Mouse (Mus musculus) MEL (cell line): ENCODE measurements around the gene Il17rb.

Source experiments
- EP300 ChIP-seq, 2 experiments: IDR thresholded peaks; 2 replicates each; pipeline ENCODE4 v1.6.1; 2011; ENCODE audit warnings: improper control_type of control experiment in 2 of 2, low read length in 2 of 2, low read depth in 1 of 2, mild to moderate bottlenecking in 1 of 2
- MAFK ChIP-seq: IDR thresholded peaks from 2 replicates; pipeline ENCODE4 v1.6.1; 2011; ENCODE audit warnings: low read depth, mild to moderate bottlenecking, low read length, improper control_type of control experiment, borderline replicate concordance
- ZNF384 ChIP-seq: IDR thresholded peaks from 2 replicates; pipeline ENCODE4 v1.6.1; 2012; ENCODE audit warnings: low read depth, mild to moderate bottlenecking, inconsistent platforms, low read length, improper control_type of control experiment

DNA sequence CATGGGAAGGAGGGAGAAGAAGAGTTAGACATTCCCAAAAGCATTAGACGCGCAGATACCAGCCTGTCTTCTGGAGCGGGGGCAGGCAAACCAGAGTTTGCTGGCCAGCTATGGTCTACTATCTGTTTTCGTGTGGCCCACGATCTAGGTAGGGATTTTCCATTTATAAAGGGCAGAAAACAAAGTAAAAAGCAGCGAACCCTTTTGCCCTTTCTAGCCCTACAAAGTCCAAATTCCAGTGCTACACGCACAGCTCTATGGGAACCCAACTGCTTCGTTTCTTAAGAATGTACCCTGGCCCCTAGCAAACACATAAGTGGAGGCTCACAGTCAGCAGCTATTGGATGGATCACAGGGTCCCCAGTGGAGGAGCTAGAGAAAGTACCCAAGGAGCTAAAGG lies 41.6 kb upstream of the Il17rb start:
- TF ChIP-seq EP300 (IDR thresholded peaks at IDR 0.05; ENCODE audit: low read depth in 1 of 2, low read length in 2 of 2), result no peak
- TF ChIP-seq MAFK, result no peak
- no peak for TF ChIP-seq ZNF384
